Mouse (Mus musculus): ENCODE results near the gene Ap4s1.

Ap4s1 gene

GRCm38 (mm10) chr12:51704572-51704971 is 13.7 kb downstream of the Ap4s1 start:
- no peak for DNase-seq (ENCODE audit: low spot score in 2 of 2)

- DNase-seq (ENCODE audit: low spot score in 2 of 2), result no peak
Measured at GRCm38 (mm10) chr12:51705778-51706177, 14.9 kb downstream of the Ap4s1 start.

- DNase-seq (ENCODE audit: low spot score in 2 of 2), result no peak
Measured at GRCm38 (mm10) chr12:51706673-51707235, 15.9 kb downstream of the Ap4s1 start.

GRCm38 (mm10) chr12:51708941-51709686 is 18.3 kb downstream of the Ap4s1 start:
- DNase-seq (ENCODE audit: low spot score in 2 of 2), result peak; percentile 53 to 61

GRCm38 (mm10) chr12:51709741-51710140 is 18.9 kb downstream of the Ap4s1 start:
- no peak for DNase-seq (ENCODE audit: low spot score in 2 of 2)

- DNase-seq (ENCODE audit: low spot score in 2 of 2), result no peak
Measured at GRCm38 (mm10) chr12:51710154-51710553, 19.3 kb downstream of the Ap4s1 start.

- no peak for DNase-seq (ENCODE audit: low spot score in 2 of 2)
Measured at GRCm38 (mm10) chr12:51712685-51713084, 21.9 kb downstream of the Ap4s1 start.

GRCm38 (mm10) chr12:51718617-51719016 is 27.8 kb downstream of the Ap4s1 start:
- no peak for DNase-seq (ENCODE audit: low spot score in 2 of 2)

- DNase-seq (ENCODE audit: low spot score in 2 of 2), result no peak
Measured at GRCm38 (mm10) chr12:51721836-51722235, 31.0 kb downstream of the Ap4s1 start.

- peak in 1 of 2 experiments; percentile 42 for DNase-seq (ENCODE audit: low spot score in 2 of 2)
Measured at GRCm38 (mm10) chr12:51729058-51729457, 38.2 kb downstream of the Ap4s1 start.

GRCm38 (mm10) chr12:51729827-51730226 is 39.0 kb downstream of the Ap4s1 start:
- DNase-seq (ENCODE audit: low spot score in 2 of 2), result no peak

- no peak for DNase-seq (ENCODE audit: low spot score in 2 of 2)
Measured at GRCm38 (mm10) chr12:51734605-51735211, 43.9 kb downstream of the Ap4s1 start.

- DNase-seq (ENCODE audit: low spot score in 2 of 2), result no peak
Measured at GRCm38 (mm10) chr12:51735840-51736271, 45.0 kb downstream of the Ap4s1 start.

GRCm38 (mm10) chr12:51736381-51736780 is 45.5 kb downstream of the Ap4s1 start:
- no peak for DNase-seq (ENCODE audit: low spot score in 2 of 2)

GRCm38 (mm10) chr12:51736807-51737206 is 46.0 kb downstream of the Ap4s1 start:
- no peak for DNase-seq (ENCODE audit: low spot score in 2 of 2)

- no peak for DNase-seq (ENCODE audit: low spot score in 2 of 2)
Measured at GRCm38 (mm10) chr12:51741690-51742089, 50.9 kb downstream of the Ap4s1 start.

GRCm38 (mm10) chr12:51744957-51745356 is 54.1 kb downstream of the Ap4s1 start:
- DNase-seq (ENCODE audit: low spot score in 2 of 2), result no peak

GRCm38 (mm10) chr12:51747348-51747747 is 56.5 kb downstream of the Ap4s1 start:
- no peak for DNase-seq (ENCODE audit: low spot score in 2 of 2)

- DNase-seq (ENCODE audit: low spot score in 2 of 2), result no peak
Measured at GRCm38 (mm10) chr12:51755938-51756598, 65.2 kb downstream of the Ap4s1 start.

- DNase-seq (ENCODE audit: low spot score in 2 of 2), result no peak
Measured at GRCm38 (mm10) chr12:51756599-51756961, 65.7 kb downstream of the Ap4s1 start.

- no peak for DNase-seq (ENCODE audit: low spot score in 2 of 2)
Measured at GRCm38 (mm10) chr12:51759374-51759773, 68.5 kb downstream of the Ap4s1 start.

- no peak for DNase-seq (ENCODE audit: low spot score in 2 of 2)
Measured at GRCm38 (mm10) chr12:51767454-51767853, 76.6 kb downstream of the Ap4s1 start.

- no peak for DNase-seq (ENCODE audit: low spot score in 2 of 2)
Measured at GRCm38 (mm10) chr12:51768702-51769101, 77.9 kb downstream of the Ap4s1 start.
